Mouse (Mus musculus): Measurements from ENCODE around the gene Spocd1.
A peak's percentile ranks its signal among the peaks of the same experiment; 100 is the strongest.

Spocd1 gene

DNA sequence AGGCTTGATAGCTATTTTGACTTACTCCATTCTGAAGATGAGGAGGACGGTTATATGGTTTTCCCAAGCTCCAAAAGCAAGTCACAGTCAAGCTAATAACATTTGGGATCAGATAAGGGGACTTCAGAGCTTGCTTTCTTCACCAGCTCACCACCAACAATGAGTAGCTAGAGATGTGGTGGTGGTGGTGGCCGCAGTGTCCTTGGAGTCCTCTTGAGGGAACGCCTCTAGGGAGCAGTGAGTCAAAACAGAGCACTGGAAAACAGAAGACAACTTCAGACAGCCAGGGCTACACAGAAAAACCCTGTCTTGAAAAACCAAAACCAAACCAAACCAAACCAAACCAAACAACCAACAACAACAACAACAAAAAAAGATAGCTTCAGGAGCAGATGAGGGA lies 10.1 kb upstream of the Spocd1 start:
- DNase-seq, result no peak

DNA sequence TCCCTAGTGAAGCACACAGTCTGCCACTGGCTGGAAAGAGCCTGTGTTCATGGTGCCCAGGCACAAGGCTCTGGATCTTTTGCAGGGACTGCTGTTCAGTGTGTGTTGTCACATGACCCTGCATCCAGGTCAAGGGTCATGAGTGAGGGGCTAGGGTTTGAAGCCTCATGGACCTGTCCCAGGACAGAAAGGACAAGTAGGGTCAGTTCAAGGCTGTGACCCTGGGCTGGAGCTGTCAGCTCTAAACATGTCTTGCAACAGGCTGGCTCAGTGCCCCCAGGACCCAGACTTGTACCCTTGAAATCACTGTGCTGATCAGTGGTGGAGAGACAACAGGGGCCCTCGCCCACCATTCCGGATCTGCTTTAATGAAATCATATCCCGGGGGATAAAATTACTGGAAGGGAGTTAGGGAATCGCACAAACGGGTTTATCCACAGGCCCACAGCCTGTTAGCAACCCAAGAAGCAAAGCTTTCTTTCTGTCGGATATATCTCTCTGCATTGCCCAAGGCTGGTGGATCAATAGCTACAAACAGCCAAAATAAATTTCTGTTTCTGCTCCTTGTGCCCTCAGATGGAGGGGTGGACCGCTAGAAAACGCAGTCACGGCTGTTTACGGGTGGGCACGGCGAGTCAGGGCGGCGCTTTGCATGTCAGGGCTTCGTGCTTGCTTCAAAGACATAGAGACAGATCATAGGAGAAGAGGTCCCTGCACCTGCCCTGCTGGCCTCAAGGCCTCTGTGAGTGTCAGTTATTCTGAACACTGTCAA lies 8.3 kb upstream of the Spocd1 start:
- no peak for DNase-seq

DNA sequence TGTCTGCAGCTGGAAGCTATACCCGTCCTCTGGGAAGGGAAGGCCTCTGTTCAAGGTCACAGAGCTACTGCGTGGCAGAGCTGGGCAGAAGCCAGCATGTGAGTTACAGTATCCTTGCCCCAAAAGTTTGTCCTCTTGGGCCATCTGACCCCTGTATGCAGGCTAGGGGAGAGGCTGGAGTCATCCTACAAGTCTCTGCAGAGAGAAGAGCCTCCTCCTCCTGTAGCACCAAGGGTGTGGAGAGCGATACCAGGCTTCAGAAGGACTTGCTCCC lies 7.8 kb upstream of the Spocd1 start:
- DNase-seq, result no peak

DNA sequence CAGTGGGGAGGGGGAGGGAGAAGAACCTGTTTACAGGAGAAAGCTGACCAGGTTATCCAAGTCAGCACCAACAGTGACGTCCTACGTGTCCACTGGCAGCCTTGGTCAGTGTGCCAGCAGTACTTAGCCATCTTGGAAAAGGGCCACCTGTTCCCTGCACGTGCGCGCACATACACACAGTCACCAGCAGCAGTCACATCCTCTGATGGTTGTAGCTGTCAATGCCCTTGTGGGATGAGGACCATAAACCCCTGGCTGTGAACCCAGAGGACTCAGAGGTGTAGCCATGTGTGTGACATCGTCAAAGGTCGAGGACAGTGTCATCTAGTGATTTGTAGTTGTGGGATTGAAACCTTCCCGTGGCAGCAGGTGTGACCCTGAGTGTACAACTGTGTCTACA lies 4.9 kb upstream of the Spocd1 start:
- no peak for DNase-seq

DNA sequence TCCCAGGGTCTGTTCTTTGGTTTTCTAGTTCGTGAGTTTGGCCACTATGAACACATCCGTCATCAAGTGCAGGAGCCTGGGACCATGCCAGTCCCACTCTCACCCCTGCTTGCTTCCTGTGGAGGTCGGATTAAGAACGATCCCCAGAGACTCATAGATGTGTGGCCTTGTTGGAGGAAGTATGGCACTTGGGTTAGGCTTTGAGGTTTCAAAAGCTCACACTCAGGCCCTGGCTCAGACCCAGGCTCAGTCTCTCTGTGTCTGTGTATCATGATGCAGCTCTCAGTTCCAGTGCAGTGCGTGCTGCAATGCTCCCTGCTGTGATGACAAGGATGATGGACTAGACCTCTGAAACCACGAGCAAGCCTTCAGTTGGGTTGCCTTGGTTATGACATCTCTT lies 4.4 kb upstream of the Spocd1 start:
- DNase-seq, result no peak

DNA sequence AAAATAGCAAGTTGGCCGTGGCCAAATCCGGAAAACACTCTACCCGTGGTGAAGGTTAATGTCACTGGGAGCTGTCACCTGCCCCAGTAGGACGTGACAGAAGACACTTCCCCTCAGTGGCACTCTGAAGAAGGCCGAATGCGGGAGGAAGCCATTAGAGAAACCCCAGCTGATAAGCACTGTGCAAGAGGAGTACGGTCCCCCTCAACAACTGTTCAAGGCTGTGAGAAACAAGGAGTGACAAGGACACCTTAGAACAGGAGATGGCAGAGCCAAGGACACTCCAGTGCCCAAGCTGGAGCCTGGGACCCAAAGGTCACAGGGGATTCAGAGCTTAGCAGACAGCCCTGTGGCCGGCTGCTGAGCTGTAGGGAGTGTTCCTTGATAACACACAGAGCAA lies 2.5 kb upstream of the Spocd1 start:
- no peak for DNase-seq

DNA sequence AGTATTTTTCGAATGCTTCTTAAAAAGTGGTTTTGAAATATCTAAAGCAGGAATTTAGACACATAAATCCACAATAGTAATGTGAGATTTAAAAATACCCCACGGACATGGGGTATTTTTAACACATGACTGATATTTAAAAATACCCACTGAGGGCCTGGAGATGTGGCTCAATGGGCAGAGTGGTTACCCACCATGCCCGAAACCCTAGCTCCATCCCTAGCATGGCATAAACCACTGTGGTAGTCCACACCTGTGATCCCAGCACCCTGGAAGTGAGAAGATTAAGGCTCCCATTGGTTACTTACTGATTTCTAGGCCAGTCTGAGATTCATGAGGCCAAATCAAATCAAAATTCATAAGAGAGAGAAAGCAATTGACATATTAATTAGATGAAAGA lies 2.0 kb upstream of the Spocd1 start:
- DNase-seq, result no peak

DNA sequence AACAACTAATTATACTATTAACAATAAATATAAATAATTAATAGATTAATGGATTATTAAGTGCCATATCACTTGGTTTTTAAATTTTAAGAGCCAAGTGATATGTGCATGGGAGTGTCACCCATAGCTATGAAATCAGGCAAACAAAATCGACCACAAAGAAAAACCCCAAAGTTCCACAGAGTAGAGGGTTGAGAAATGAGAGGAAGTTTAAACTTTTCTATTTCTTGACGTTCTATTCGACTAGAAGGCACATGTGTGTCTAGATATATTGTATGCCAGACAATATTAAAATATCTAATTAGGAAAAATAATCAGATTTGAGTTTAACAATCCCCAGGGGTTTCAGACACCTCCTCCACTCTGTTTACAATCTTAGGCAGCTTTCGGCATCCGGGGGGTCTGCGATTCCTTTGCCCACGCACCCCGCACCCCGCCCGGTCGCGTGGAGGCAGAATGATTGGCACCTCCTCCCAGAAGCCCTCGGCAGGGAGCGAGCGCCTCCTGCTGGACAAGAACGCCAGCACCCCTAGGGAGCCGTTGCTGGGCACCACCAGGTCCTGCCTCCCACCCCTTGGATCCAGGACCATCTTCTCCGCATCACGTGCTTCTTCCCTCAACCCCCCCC lies 811 bp upstream of the Spocd1 start:
- DNase-seq, result peak; percentile 23 to 72

DNA sequence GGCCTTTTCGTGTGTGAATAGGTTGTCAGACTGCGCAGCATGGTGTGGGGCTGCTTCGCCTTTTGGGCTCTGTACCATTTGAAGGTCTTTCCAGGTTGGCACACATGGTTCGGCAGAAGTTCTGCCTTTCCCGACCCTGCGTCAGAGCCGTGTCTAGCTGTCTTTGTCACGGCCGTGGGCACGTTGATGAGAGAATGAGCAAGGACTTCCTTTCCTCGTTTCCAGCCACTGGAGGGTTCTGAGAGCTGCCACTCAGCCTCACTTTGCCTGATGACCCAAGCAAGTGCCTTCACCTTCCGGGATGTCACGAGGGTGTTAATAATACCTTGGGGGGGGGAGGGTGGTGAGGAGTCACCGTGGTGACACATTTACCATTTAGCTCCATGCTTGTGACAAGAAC lies 4.6 kb downstream of the Spocd1 start:
- no peak for DNase-seq

DNA sequence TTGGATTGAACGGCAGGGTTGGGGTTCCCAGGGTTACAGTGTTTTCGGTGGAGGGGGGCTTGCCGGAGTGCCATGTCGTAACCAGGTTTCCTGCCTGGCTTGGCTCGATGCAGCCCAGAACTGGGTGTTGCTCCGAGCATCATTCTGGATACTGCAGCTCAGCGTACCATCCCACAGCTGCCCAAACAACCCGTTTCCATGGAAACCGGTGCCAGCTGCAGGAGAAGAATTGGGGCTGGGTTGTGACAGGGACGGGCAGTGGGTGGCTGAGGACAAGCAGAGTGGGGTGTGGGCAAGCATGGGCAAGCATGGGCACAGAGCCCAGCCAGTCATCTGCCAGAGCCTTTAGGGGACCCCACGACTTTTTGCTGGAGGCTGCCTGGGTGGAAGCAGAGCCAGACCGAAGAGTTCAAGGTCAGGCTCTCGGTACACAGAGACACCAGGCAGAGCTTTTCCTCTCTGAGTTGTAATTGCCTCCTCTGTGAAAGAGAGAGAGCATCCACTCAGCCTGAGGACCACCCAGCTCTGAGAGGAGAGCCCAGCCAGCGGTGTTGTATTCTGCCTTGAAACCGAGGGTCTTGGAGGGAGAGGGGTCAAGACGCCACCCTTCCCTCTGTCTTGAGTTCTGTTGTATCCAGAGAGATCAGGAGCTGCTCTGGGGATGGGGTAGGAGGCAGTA lies 5.3 kb downstream of the Spocd1 start:
- DNase-seq, result no peak

DNA sequence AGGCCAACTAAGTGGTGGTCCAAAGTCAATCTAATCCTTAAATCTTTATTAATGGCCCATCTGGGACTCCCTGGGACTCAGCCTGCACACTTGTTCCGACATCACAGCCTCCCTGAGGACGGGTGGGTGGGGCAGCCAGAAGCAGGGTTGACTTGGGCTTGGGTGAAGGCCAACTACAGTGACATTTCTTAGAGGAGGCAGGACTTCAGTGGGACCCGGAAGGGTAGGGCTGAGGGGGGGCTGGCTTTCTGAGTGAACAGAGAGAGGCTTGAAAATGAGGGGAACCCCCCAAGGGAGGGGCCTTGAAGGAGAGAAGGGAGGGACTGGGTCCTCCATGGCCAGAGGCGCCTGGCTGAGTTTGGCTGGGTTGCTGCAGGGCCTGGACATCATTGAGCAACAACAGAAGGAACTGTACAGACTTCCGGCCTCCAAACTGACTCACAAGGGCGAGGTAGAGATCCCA lies 22.3 kb downstream of the Spocd1 start:
- peak in 1 of 2 experiments; percentile 1 for DNase-seq

DNA sequence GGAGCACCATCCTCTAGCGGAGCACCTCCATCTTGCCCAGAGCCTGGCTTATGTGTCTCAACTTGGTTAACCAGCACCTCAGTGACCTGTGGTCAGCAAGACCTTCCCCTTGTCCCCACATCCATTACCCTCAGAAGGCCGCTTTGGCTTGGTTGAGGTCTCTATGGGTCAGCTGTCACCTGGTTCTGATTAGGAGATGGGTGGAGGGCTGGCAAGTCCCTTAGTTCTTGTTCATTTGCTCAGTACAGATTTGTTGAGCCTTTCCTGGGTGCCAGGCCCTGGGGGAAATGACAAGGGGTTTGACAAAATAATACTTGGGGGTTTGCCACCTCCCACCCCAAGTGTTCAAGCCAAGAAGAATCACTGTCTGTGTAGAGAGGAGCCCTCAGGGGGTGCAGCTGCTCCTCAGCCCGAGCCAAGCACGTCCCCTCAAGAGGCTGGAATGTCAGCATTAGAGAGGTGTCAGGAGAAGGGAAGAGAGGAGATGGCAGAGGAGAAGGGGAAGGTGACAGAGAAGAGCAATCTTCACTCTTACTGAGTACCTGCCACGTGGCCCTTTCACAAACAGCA lies 23.3 kb downstream of the Spocd1 start:
- no peak for DNase-seq

DNA sequence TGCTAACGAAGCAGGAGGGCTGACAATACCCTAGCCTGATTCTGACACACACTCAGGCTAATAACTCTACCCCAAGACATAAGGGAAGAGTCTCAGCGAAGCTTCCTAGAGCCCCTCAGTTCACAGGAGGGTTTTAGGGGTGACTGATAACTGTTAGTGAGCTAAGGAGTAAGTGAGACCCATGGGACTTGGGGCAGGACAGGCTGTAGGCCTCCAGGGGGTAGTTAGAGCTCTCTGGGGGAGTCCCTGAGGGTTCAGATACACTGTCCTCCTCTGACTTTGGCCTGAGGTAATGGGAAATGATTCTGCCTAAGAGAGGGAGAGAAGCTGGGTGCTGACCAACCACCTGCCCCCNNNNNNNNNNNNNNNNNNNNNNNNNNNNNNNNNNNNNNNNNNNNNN lies 25.5 kb downstream of the Spocd1 start:
- no peak for DNase-seq

DNA sequence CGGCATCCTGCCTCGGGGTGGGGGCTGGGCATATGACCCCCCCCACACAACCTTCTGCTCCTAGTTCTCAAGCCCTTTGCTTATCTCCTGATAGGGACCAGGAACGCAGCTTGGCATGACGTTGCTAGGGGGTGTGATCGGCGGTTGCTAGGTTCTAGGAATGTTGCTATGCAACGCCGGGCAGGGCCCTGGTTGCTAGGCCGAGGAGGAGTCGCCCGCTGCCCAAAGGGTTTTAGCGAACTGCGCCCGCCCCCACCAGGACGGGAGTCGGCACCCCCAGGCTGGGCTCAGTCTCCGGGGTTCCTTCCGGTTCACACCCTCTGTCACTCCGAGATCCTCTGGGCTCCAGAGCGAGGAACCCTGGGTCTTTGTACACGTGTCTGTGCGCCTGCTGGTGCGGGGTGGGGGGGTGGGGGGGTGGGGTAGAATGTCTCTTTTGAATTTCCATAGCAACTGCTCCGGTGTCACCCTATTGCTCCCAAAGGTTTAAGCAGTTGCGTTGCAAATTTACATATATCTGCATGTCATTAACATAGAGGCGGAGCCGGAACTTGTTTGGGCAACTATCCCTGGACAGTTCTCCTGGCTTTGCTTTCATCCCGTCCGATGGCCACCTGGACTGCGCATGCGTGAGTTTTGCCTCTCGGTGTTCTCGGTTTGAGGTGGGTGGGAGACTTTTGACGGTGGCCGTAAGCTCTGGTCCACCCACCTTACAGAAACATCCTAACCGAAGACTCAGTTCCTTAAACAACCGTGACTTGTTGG lies 31.3 kb downstream of the Spocd1 start:
- peak; percentile 45 to 56 for DNase-seq

DNA sequence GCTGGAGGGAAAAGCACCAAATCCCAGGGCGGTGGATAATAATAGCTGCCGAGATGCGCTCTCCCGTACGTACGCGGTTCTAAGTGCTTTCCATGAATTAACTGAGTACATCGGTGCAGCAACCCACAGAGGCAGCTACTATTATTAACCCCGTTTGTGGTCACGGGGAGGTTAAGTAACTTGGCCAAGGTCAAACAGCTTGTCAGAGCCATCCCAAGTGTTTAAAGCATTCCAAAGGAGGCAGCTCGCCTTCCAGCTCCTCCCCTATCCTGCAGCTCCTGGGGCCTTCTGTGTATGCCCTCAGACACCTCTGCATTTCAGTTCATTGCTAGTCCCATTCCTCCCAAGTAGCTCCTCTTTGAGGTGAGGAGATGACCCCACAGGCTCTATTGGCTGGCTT lies 36.2 kb downstream of the Spocd1 start:
- no peak for DNase-seq

DNA sequence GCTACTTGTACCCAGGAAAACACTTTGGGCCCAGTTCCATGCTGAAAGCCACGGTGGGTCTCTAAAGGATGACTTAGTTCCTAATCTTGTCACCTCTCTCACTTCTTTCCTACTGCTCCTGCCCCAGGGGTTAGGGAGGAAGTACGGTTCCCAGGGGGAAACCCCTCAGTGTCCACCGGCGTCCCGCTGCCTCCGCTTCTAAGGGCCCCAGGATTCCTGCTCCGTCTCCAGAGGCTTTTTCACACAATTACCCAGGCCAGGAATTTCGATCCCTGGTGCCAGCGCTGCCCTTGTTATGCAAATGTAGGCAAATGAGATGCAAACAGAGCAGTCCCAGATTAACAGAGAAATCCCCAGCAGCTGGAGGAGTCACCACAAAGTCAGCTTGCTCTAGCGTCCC lies 37.2 kb downstream of the Spocd1 start:
- no peak for DNase-seq

DNA sequence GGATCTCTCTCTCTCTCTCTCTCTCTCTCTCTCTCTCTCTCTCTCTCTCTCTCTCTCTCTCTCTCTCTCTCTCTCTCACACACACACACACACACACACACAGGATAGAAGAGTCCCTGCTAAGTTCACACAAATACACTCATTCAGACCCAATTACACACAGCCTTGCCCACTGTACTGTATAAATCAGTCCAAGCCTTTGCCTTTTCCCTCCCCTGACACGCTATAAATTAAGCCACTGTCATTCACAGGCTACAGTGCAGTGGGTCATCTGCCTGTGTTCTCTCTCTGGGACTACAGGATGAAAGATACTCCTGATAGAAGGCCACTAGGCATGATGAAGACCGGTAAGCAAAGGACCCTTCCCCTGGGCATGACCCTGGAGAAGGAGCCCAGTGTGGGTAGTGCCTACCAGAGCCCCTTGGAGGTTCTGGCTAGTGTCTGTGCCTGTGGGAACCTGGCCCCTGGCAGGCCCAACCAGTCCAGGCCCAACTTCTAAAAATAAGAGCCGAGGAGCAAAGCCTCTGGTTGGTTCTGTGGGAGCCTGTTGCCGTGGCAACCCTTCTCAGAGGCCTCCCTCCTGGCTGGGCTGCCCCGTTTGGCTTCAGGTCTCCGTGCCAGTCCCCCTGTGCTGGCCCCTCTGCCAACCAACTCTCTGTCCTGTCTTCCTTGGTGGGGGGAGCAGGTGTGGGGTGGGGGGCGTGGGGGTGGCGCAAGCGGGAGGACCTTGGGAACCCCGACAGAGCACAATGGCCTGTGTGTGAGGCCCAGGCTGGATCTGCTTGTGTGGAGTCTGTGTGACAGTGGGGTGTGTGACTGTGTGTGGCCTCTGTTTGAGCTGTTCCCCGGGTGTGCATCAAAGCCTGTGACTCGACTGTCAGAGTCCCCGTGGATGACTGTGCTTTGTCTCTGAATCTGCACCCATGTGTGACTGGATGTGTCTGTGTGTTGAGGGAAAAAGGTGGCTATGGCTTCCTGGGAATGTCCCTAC lies 38.3 kb downstream of the Spocd1 start:
- no peak for DNase-seq

DNA sequence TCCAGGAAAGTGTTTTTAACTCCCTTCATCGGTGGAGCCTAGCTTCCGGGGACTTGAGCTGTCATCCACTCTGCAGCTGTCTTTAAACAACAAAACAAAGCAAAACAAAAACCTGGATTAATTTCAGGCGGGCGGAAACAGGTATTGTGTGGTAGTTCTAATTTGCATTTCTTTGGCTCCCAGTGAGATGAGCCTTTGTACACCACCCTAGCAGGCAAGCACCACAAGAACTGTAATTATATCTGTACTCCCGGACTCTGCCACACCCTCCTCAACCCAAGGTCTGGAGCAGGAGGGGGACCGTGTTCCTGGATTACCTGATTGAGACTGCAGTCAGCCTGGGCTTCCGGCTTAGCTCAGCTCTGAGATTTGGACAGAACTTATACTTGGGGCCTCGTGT lies 41.1 kb downstream of the Spocd1 start:
- no peak for DNase-seq

DNA sequence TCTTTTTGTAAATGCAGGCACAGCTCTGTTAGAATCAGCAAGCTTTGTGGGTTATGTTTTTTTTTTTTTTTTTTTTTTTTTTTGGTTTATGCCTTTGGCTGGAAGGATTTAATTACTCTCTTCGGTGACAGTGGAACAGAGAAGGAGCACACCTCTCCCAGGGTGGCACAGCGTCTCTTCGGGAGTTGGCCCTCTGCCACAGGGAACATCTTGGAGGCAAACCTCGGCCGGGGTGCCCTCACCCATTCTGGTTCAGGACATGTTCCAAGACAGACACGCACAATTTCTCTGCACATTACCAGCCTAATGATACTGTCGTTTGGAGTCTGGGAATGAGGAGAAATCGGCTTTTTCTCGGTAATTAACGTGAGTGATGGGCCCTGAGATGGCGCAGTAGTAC lies 41.8 kb downstream of the Spocd1 start:
- DNase-seq, result no peak

DNA sequence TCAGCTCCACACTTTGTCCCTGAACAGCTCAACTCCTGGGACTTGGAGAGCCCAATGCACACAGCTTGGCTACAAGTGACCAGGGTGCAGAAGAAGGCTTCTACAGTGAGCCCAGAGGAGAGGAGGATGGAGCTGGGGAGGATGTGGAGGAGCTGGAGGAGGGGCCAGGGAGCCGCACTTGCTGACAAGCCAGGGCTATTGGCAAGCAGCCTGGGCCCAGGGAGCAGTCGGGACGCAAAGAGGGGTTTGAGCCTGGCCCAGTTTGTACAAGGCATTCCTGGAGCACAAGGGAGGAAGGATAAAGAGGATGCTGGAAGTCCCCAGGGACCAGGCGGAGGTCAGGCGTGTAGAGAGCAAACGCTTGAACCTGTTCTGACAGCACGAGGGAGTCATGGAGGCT lies 42.9 kb downstream of the Spocd1 start:
- DNase-seq, result no peak

DNA sequence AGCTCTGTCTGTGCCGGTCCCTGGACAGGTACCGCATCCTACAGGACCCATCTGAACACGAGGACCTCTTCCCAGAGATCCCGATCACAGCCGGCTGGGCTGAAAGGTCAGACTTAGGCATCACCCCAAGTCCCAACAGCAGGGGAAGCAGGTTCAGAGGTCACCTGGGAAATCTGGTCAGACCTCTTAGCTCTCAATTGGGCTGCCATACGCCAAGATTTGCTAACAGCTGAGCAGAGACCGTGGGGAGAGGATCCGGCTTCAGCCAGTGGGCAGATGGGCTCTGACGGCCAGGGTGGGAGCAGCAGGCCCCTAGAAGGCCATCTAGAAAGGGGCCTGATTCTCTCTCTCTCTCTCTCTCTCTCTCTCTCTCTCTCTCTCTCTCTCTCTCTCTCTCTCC lies 45.2 kb downstream of the Spocd1 start:
- no peak for DNase-seq

DNA sequence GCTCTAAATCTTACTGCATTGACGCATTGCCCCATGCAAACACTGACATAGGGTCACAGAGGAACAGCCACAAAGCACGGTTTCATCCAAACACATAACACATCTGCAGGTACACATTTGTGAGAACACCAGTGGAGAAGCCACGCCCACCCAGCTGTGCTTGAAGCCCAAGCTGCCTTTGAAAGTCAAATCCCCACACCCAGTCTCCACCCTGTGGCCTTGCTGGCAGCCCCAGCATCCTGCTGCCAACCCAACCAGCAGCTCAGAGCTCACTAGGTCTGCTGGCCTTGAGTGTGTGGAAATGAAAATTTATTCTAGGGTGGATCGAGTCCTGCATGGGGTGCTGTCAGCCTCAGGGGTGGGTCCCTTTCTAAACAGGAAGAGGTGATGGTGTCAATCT lies 48.2 kb downstream of the Spocd1 start:
- no peak for DNase-seq
